Mouse (Mus musculus) gastrocnemius, postnatal 10 days (tissue): ENCODE measurements at regions not wholly inside any gene's neighbourhood (a gene's known extent, or its start where the extent isn't known, plus 50 kb on each side); places are given as distances from the start of the nearest gene placed in this dataset.

Source experiments
- DNase-seq: peaks from one replicate; pipeline ENCODE4 v3.0.0; 2021; ENCODE audit warnings: mixed read lengths

DNA sequence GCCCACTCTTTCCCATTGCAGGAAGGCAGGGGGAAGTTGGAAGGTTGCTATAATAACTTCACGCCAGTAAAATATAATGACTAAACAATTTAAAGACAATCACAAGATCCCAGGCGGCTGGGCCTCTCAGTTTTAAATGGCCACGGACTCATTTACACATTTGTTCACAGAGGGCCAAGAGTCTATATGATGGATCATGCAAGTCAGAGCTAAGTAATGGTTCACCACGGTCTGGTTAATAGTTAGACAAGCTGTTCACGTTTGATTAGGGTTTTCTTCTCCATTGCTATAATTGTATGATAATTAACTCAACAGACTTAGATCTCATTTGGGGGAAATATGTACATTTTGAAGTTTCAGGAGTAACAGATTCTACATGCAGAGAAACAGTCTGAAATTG is 170.0 kb downstream of the Ppargc1a start:
- no peak for DNase-seq

- DNase-seq, result peak; percentile 21
Observed at GRCm38 (mm10) chr5:51391319-51391718, 176.2 kb downstream of the Ppargc1a start.

- no peak for DNase-seq
Observed at GRCm38 (mm10) chr5:51387751-51388150, 179.8 kb downstream of the Ppargc1a start.

GRCm38 (mm10) chr5:51386409-51386808 is 181.1 kb downstream of the Ppargc1a start:
- no peak for DNase-seq

DNA sequence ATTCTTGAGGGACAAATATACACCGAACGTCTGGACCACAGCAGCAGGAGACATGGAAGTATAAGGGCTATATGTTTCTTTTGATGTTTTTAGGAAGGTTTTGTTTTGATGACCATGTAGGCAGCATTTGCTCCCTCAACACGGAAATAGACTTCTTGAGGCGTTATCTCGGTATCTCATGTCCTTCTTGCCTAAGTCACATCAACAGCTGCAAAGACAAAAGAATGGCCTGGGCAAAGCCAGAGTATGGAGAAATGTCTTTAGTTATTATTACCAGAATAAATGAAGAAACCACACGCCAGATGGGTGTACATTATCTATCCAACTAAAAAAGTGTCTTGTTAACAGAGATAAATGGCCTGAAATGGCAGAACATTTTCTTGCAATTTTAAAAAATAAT is 183.2 kb downstream of the Ppargc1a start:
- DNase-seq, result no peak

DNA sequence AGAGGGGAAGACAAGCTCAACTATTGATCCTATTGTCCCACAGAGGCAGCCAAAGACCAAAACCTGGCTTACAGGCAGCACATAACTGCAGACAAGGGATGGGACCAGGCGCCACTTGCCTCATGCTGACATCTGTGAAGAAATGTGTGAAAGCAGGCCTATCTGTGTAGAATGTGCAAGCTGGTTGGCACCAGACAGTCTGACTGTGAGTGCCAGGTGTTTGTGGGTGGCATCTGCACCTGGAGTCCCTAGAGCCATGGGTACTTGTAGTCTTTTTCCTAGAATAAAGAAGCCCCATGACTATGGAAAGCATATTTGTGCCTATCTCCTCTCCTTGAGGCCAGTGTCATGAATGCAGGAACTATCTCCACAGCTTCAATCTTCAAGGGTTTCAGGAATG is 208.4 kb downstream of the Ppargc1a start:
- no peak for DNase-seq

GRCm38 (mm10) chr5:51348256-51348655 is 219.3 kb downstream of the Ppargc1a start:
- no peak for DNase-seq

GRCm38 (mm10) chr5:51329142-51329541 is 238.4 kb downstream of the Ppargc1a start:
- no peak for DNase-seq

DNA sequence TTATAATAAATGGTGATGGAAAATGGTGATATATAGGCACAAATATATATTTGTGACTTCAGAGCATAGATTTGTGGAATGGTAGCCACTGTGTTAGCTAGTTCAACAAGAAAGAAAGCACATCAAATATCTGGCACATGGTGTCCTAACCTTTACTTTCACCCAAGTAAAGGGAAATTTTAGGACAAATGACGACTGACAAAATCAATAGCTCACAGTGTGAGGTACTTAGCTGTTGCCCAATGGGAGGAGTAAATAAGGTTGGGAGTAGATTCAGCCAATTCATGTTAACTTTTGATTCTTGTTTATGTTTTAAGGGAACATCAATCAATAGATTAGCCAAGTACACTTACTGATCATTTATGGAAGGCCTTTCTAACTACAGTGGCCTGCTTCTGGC is 278.3 kb downstream of the Ppargc1a start:
- no peak for DNase-seq

DNA sequence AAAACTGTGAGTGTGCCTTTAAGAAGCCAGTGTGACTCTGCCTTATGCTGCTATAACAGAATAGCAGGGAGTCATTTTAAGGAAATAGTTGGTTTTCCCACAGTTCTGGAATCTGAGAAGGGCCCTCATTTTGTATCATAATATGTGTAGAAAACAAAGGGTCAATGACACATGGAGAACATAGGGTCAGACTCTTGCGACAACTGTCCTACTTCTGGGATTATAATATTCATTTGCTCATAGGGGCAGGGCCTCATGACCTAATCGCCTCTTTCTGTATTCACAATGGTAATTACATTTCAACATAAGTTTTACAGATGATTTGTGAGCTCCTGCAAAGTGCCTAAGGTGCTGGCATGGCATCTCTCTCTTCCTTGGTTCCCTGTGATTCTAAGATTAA is 279.3 kb downstream of the Ppargc1a start:
- no peak for DNase-seq

DNA sequence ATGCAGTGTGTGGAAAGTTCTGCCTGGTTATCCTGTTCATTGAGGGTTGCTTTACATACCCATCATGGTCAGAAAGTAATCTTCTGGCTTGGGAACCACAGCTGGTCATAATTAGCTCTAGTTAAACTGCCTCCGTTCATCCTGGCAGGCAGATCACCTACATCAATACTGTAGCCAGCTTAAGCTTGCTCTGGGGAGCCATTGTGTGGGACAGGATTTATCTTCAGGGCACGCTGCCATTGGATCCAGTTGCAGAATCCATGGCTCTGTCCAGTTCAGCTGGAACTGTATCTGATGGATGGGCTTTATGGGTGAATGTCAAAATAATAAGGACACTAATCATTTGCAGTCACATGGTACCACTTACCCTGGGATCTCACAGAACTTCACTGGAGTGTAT is 326.4 kb downstream of the Ppargc1a start:
- DNase-seq, result peak; percentile 17

DNA sequence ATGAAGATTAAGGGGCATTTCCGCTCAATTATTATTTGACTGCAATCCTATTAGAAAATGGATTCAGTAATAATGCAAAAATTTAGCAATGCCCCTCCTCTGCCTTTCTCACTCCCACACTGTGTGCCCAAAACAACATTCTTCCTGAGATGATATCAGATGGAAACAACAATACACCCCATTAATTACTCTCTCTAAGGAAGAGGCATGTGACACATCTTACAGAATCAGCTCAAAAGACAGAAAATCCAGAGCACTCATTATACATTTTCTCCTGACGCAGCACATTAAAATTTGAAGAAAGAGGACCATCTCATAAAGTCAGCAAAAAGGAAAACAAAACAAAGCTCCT is 333.5 kb downstream of the Ppargc1a start:
- DNase-seq, result no peak

GRCm38 (mm10) chr5:51233271-51234003 is 334.1 kb downstream of the Ppargc1a start:
- no peak for DNase-seq

- no peak for DNase-seq
Observed at GRCm38 (mm10) chr5:51229806-51230205, 337.7 kb downstream of the Ppargc1a start.

- DNase-seq, result no peak
Observed at GRCm38 (mm10) chr5:51227996-51228395, 339.5 kb downstream of the Ppargc1a start.

GRCm38 (mm10) chr5:51203266-51203665 is 364.3 kb downstream of the Ppargc1a start:
- DNase-seq, result no peak

GRCm38 (mm10) chr5:51202525-51203215 is 364.9 kb downstream of the Ppargc1a start:
- no peak for DNase-seq

DNA sequence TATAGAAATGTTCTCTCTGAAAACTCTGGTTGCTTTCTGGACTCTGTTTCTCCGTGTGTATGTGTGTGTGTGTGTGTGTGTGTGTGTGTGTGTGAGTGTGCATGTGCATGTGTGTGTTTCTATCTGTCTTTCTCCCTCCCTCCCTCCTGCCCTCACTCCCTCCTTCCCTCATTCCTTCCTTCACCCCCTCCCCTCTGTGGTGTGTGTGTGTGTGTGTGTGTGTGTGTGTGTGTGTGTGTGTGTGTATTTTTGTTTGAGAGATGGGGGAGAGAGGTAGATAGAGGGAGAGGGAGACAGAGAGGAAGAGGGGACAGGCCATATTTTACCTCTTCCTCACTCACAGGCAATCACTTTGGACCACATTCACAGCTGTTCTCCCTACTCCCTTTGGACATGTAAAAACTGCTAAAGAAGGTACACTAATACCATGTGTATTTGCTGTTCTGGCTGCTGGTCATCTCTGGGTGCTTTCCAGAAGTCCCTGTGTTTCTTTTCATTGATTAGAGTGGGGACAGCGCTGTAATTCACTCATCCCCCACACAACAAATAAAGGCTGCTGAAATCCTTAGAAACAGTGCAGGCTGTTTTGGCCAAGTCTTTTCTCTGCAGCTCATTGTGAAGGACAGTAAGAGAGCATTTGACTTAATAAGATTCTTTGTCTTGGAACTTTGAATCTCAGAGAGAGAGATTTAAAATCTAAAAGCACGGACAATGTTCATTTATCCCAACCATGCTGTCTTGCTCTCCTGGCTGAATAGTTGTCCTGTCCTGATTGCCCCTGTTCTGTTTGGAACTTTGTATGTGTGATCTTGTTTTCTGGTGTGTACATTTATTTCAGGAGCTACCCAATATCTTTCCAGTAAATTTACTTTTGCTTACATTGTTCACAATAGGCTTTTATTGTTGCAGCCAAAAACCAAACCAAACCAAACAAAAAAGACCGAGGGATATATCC is 370.9 kb downstream of the Ppargc1a start:
- DNase-seq, result no peak

- no peak for DNase-seq
Observed at GRCm38 (mm10) chr5:51190661-51191060, 376.9 kb downstream of the Ppargc1a start.

- DNase-seq, result no peak
Observed at GRCm38 (mm10) chr5:51169828-51170227, 397.7 kb downstream of the Ppargc1a start.

DNA sequence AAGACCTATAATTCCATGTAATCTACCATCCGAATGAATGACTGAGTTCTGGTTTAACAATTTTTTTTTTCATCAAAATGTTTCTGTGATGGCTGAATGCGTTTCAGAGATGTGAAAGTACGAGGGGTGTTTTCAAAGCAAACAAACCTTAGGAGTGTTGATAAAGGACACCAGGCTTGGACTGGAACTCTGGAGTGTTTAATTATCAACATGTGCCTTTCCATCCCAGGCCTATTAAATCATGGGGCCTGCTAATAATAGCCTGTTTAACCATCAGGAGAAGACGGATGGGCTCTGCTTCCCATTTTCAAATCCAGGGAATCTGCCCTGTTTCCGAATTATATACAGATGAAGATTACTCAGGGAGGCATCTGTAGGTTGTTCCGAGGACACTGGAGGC is 399.3 kb downstream of the Ppargc1a start:
- no peak for DNase-seq

DNA sequence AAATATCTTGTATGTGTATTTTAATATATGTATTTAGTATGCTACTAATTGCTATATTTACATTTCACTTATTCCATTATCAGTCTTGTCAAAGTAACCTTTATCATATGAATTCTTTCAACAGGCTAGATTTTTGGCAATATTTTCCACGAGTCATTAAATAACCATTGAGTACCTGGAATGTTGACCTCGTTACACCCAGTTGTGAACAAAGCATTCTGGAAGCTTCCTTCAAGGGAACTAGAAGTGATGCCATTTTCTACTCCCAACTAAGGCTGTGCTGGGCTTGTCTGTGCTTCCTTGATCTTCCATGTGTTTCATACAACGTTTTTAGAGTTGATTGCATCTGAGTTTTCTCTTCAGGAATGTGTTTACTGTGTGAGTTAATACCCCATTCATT is 410.6 kb downstream of the Ppargc1a start:
- no peak for DNase-seq

GRCm38 (mm10) chr5:51144842-51145241 is 422.7 kb downstream of the Ppargc1a start:
- DNase-seq, result no peak
